Mouse (Mus musculus) myocyte (in vitro differentiated cells): ENCODE data around the gene Lmbr1.

Experiments
- CEBPB ChIP-seq: IDR thresholded peaks from 2 replicates; pipeline ENCODE4 v1.6.1; 2011; ENCODE audit warnings: mild to moderate bottlenecking, moderate library complexity; ENCODE audit not compliant: poor library complexity, insufficient read depth, severe bottlenecking
- E2F4 ChIP-seq: IDR thresholded peaks from one replicate; pipeline ENCODE4 v1.6.1; 2011; ENCODE audit warnings: mild to moderate bottlenecking, control low read depth, moderate library complexity; ENCODE audit not compliant: insufficient read depth
- MAX ChIP-seq: IDR thresholded peaks from one replicate; pipeline ENCODE4 v1.6.1; 2011; ENCODE audit warnings: low read depth, mild to moderate bottlenecking, control low read depth
- MYOD1 ChIP-seq, 3 experiments: IDR thresholded peaks; one replicate each; pipeline ENCODE4 v1.6.1; 2011; ENCODE audit warnings: control low read depth in 2 of 3, low read depth in 2 of 3, mild to moderate bottlenecking in 2 of 3, moderate library complexity in 1 of 3; ENCODE audit not compliant: insufficient read length in 2 of 3, control insufficient read depth in 1 of 3
- MYOG ChIP-seq, 3 experiments: IDR thresholded peaks; one replicate each; pipeline ENCODE4 v1.6.1; 2011; ENCODE audit warnings: control low read depth in 2 of 3, low read depth in 2 of 3, mild to moderate bottlenecking in 2 of 3; ENCODE audit not compliant: insufficient read length in 2 of 3, control insufficient read depth in 1 of 3, insufficient read depth in 1 of 3
- POLR2A ChIP-seq: IDR thresholded peaks from one replicate; pipeline ENCODE4 v1.6.1; 2011; ENCODE audit warnings: low read depth, mild to moderate bottlenecking, control low read depth, moderate library complexity; ENCODE audit not compliant: insufficient read length
- REST ChIP-seq: IDR thresholded peaks from one replicate; pipeline ENCODE4 v1.6.1; 2011; ENCODE audit warnings: mild to moderate bottlenecking, control low read depth, moderate library complexity; ENCODE audit not compliant: insufficient read depth, insufficient read length
- SRF ChIP-seq: IDR thresholded peaks from one replicate; pipeline ENCODE4 v1.6.1; 2011; ENCODE audit warnings: low read depth; ENCODE audit not compliant: control insufficient read depth, insufficient read length
- TCF3 ChIP-seq: IDR thresholded peaks from one replicate; pipeline ENCODE4 v1.6.1; 2011; ENCODE audit warnings: low read depth, control low read depth; ENCODE audit not compliant: insufficient read length

- TF ChIP-seq TCF3 (no peak), POLR2A (no peak), E2F4 (no peak), CEBPB (no peak), MYOG (IDR thresholded peaks at IDR 0.05; ENCODE audit: control insufficient read depth in 1 of 3, insufficient read depth in 1 of 3, insufficient read length in 2 of 3, low read depth in 2 of 3) (no peak), MYOD1 (IDR thresholded peaks at IDR 0.05; ENCODE audit: control insufficient read depth in 1 of 3, insufficient read length in 2 of 3, low read depth in 2 of 3) (no peak), SRF (no peak), REST (no peak), MAX (no peak)
These were observed 446 bp downstream of the Lmbr1 start for GRCm38 (mm10) chr5:29377590-29378297.
